Mouse (Mus musculus): Measurements from ENCODE around the gene Etl4.

- TF ChIP-seq CHD2 (IDR thresholded peaks at IDR 0.05; ENCODE audit: low read depth, low read length) (no peak), ZNF384 (IDR thresholded peaks at IDR 0.05; ENCODE audit: low read depth, low read length) (no peak)
Observed at GRCm38 (mm10) chr2:20662696-20663095, 753.1 kb downstream of the Etl4 start.

Measured in ES-E14 (cell line).